Mouse (Mus musculus) cortical plate, adult 2 months (tissue): ENCODE results near the gene Ubl4a. TPM values are rescaled to one million over a fixed set of nuclear protein-coding genes. Genes with fewer than 3 reads are reported as not detected.

ENCODE experiments used
- H3K27ac ChIP-seq: fragments of 200-500 bp; 2 replicates; pipeline ENCODE4 v1.5.1; 2012; ENCODE audit warnings: low read length, control low read depth, inconsistent platforms; ENCODE audit not compliant: insufficient read depth
- H3K4me1 ChIP-seq: fragments of 200-500 bp; 2 replicates; pipeline ENCODE4 v1.6.1; 2011; ENCODE audit warnings: low read length; ENCODE audit not compliant: control insufficient read depth, insufficient read depth
- H3K4me3 ChIP-seq: fragments of 200-500 bp; 2 replicates; pipeline ENCODE4 v1.5.1; 2011; ENCODE audit warnings: mild to moderate bottlenecking, low read length, control low read depth; ENCODE audit not compliant: insufficient read depth
- CTCF ChIP-seq: fragments of 200-500 bp; IDR thresholded peaks from 2 replicates; pipeline ENCODE4 v1.5.1; 2011; ENCODE audit warnings: mild to moderate bottlenecking, control low read depth, low read length; ENCODE audit not compliant: insufficient read depth; ENCODE audit errors: extremely low read depth
- POLR2A ChIP-seq: fragments of 200-500 bp; IDR thresholded peaks from 2 replicates; pipeline ENCODE4 v1.6.1; 2011; ENCODE audit warnings: mild to moderate bottlenecking, low read length, control low read depth; ENCODE audit not compliant: insufficient read depth; ENCODE audit errors: extremely low read depth
- polyA plus RNA-seq: library from polyadenylated mRNA; depleted of rRNA; stranded (reverse); fragments of >200 nt; gene quantifications from 2 replicates; pipeline ENCODE4 v1.2.3, GENCODE M21; 2012; rRNA removed

Gene Ubl4a
- 82.9 and 83.8 TPM in 2 replicates for polyA plus RNA-seq

GRCm38 (mm10) chrX:74372888-74373549 lies at the start of gene Ubl4a, which contains the start of gene Slc10a3:
Gene Ubl4a, minus strand, starts transcription at chrX:74373218.
Gene Slc10a3, minus strand, starts transcription at chrX:74373349.
- TF ChIP-seq POLR2A = peak; percentile 29; the same call in 1 of the 2 replicates
- no peak for TF ChIP-seq CTCF
- Histone ChIP-seq H3K4me1 (no peaks in the 10 kb centered on the region; the same call in 1 of the 2 replicates), H3K4me3 (peak within 1 kb of the TSS; percentile 68), H3K27ac (no peak within 1 kb of the TSS)

- no peak for TF ChIP-seq POLR2A
- TF ChIP-seq CTCF = peak; percentile 94
- H3K27ac ChIP-seq = no peak overlapping the region
- no peak overlapping the region for H3K4me3 ChIP-seq
- H3K4me1 ChIP-seq = no peaks in the 10 kb centered on the region
Measured at GRCm38 (mm10) chrX:74413377-74413776, 40.4 kb upstream of the Ubl4a start.

GRCm38 (mm10) chrX:74408340-74408739 lies 35.3 kb upstream of the Ubl4a start:
- Histone ChIP-seq H3K4me3 (no peak overlapping the region), H3K27ac (no peak overlapping the region), H3K4me1 (no peaks in the 10 kb centered on the region)
- TF ChIP-seq POLR2A (no peak), CTCF (no peak)

- H3K4me3 ChIP-seq = no peak overlapping the region
- TF ChIP-seq POLR2A (no peak), CTCF (no peak)
- H3K27ac ChIP-seq = no peak overlapping the region
- H3K4me1 ChIP-seq = no peaks in the 10 kb centered on the region
Measured at GRCm38 (mm10) chrX:74400136-74400535, 27.1 kb upstream of the Ubl4a start.

GRCm38 (mm10) chrX:74392535-74393443 lies 19.8 kb upstream of the Ubl4a start, which contains the start of the genes Fam3a and Ikbkg:
Gene Fam3a, minus strand, starts transcription at chrX:74393272.
Gene Ikbkg, plus strand, starts transcription at chrX:74393290.
- peak within 1 kb of the TSS; percentile 60 for H3K4me3 ChIP-seq
- TF ChIP-seq CTCF = no peak
- peak; percentile 88 for TF ChIP-seq POLR2A
- H3K4me1 ChIP-seq = no peaks in the 10 kb centered on the region; the same call in 1 of the 2 replicates
- H3K27ac ChIP-seq = 0 out of 2 replicates have a peak within 1 kb of the TSS, but pooled peaks have one; percentile 52

GRCm38 (mm10) chrX:74388153-74388552 lies 15.1 kb upstream of the Ubl4a start:
- no peak overlapping the region for H3K27ac ChIP-seq
- H3K4me1 ChIP-seq = no peaks in the 10 kb centered on the region; the same call in 1 of the 2 replicates
- H3K4me3 ChIP-seq = no peak overlapping the region
- no peak for TF ChIP-seq POLR2A
- no peak for TF ChIP-seq CTCF

GRCm38 (mm10) chrX:74384451-74384850 lies 11.4 kb upstream of the Ubl4a start:
- TF ChIP-seq CTCF (no peak), POLR2A (no peak)
- Histone ChIP-seq H3K27ac (no peak overlapping the region), H3K4me3 (no peak overlapping the region), H3K4me1 (no peaks in the 10 kb centered on the region)

- Histone ChIP-seq H3K4me3 (peak overlapping the region; percentile 91), H3K4me1 (no peaks in the 10 kb centered on the region; the same call in 1 of the 2 replicates), H3K27ac (peak overlapping the region; percentile 38; the same call in 1 of the 2 replicates)
- TF ChIP-seq POLR2A (no peak), CTCF (no peak)
Measured at GRCm38 (mm10) chrX:74368209-74368909, 4.7 kb downstream of the Ubl4a start.

- 0 out of 2 replicates have a peak overlapping the region, but pooled peaks have one; percentile 38 for H3K27ac ChIP-seq
Measured at GRCm38 (mm10) chrX:74367512-74367911, 5.5 kb downstream of the Ubl4a start.

More at GRCm38 (mm10) chrX:74367512-74367911, 5.5 kb downstream of the Ubl4a start:
- H3K4me3 ChIP-seq = peak overlapping the region; percentile 91
- no peak for TF ChIP-seq CTCF
- TF ChIP-seq POLR2A = no peak
- no peaks in the 10 kb centered on the region; the same call in 1 of the 2 replicates for H3K4me1 ChIP-seq
